In the genomic region with DNA sequence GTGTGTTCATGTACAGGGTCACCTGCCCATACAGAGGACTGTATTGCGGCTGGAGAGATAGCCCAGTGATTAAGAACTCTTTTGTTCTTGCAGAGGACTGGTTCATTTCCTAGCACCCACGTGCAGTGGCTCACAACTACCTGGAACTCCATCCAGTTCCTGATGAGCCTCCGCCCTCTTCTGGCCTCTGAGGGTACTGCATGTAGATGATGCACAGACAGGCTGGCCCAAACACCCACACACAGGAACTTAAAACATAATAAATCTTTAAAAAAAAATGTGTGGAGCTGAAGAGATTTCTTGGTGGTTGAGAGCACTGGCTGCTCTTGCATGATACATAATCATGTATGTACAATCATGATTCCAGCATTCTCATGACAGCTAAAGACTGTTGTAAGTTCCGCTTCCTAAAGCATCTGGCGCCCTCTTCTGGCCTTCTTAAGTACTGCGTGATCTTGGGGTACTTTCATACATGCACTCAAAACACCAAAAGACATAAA, we compare ENCODE assay signal across 8 mouse cellular contexts. TPM values are rescaled to one million over a fixed set of nuclear protein-coding genes. Genes with fewer than 3 reads are reported as not detected.
DNase-seq lines count a peak whose midpoint lies in the region; ATAC-seq and TF ChIP-seq lines count a peak whose summit lies in the region.

No protein-coding gene starts in this region.

- no peaks in the 10 kb centered on the region for H3K27me3 ChIP-seq in embryonic facial prominence, embryonic 13.5 days
- no peaks in the 10 kb centered on the region for H3K27me3 ChIP-seq in limb, embryonic 14.5 days (ENCODE audit: control insufficient read depth, insufficient read depth, low read length)

- no peak overlapping the region for H3K4me3 ChIP-seq in embryonic facial prominence, embryonic 13.5 days
- no peak overlapping the region for H3K4me3 ChIP-seq in limb, embryonic 14.5 days (replicated peaks; ENCODE audit: low read length)

- H3K36me3 ChIP-seq in embryonic facial prominence, embryonic 13.5 days: no peaks in the 10 kb centered on the region
- no peaks in the 10 kb centered on the region for H3K36me3 ChIP-seq in limb, embryonic 14.5 days (ENCODE audit: control insufficient read depth, insufficient read depth, low read length)

- 7% methylated on average over 6 of the region's 6 CpGs for WGBS in embryonic facial prominence, embryonic 13.5 days
- WGBS in limb, embryonic 14.5 days: 7% methylated on average over 6 of the region's 6 CpGs

- H3K4me2 ChIP-seq in embryonic facial prominence, embryonic 13.5 days: no peak overlapping the region
- H3K4me2 ChIP-seq in limb, embryonic 14.5 days (replicated peaks; ENCODE audit: low read depth, low read length, severe bottlenecking): no peak overlapping the region

- DNase-seq in 3134 (ENCODE audit: extremely low read depth, insufficient read length, low spot score): peak; percentile 64
- DNase-seq in adrenal gland, postnatal 10 days: peak; percentile 95
- peak; percentile 93 for DNase-seq in heart, adult 8-10 months (ENCODE audit: low spot score)
- peak; percentile 98 for DNase-seq in kidney, adult 9 months
- DNase-seq in limb, embryonic 14.5 days (ENCODE audit: low spot score): peak; percentile 88
- peak; percentile 66 to 83 for DNase-seq in monocyte, adult 2 months (ENCODE audit: low read depth in 1 of 2, low spot score in 2 of 2)
- peak; percentile 82 to 94 for DNase-seq in spleen, postnatal 14 days (ENCODE audit: low spot score in 2 of 2)

- ATAC-seq in embryonic facial prominence, embryonic 13.5 days (ENCODE audit: insufficient number of reproducible peaks, insufficient read depth, low FRiP score, low TSS enrichment, low read depth): peak; percentile 40; the same call in 1 of the 2 replicates
- ATAC-seq in limb, embryonic 14.5 days (ENCODE audit: low FRiP score, low read depth): peak; percentile 79

- no peak overlapping the region for H3K27ac ChIP-seq in embryonic facial prominence, embryonic 13.5 days
- H3K27ac ChIP-seq in limb, embryonic 14.5 days (replicated peaks; ENCODE audit: low read depth, low read length): no peak overlapping the region

- no peak overlapping the region for H3K9ac ChIP-seq in embryonic facial prominence, embryonic 13.5 days
- no peak overlapping the region for H3K9ac ChIP-seq in limb, embryonic 14.5 days (ENCODE audit: low read depth, low read length, severe bottlenecking)

- H3K4me1 ChIP-seq in embryonic facial prominence, embryonic 13.5 days: no peaks in the 10 kb centered on the region
- H3K4me1 ChIP-seq in limb, embryonic 14.5 days (ENCODE audit: control insufficient read depth, insufficient read depth, low read length): no peaks in the 10 kb centered on the region; the same call in 1 of the 2 replicates

- H3K9me3 ChIP-seq in embryonic facial prominence, embryonic 13.5 days: no peaks in the 10 kb centered on the region
- H3K9me3 ChIP-seq in limb, embryonic 14.5 days (ENCODE audit: control insufficient read depth, low read length): no peaks in the 10 kb centered on the region

- TF ChIP-seq POLR2A in limb, embryonic 14.5 days (IDR thresholded peaks at IDR 0.05; ENCODE audit: borderline replicate concordance, extremely low read depth, insufficient read depth, insufficient read length): no peak

RNA-seq across cellular contexts. Expression of gene Slc25a25, which starts 35.9 kb away (rescaled TPM):
- 100 to 1,000 TPM in 1 of 2 experiments, 10 to 100 TPM in 1; 36.5 to 121 TPM for total RNA-seq in adrenal gland, postnatal 10 days (2021)
- 23.5 and 24.6 TPM in 2 replicates for polyA plus RNA-seq in embryonic facial prominence, embryonic 13.5 days (2015; fragmentation: Nextera tagmentation; extraction: Ambion mirVana)
- total RNA-seq in heart, adult 8-10 months (2022): 1 to 10 TPM; 6.4 to 7.8 (median 7.0) TPM
- polyA plus RNA-seq in limb, embryonic 14.5 days (2012; rRNA removed): 17.4 and 19.2 TPM in 2 replicates
- 12.7 and 15.1 TPM in 2 replicates for polyA plus RNA-seq in limb, embryonic 14.5 days (2014; fragmentation: Nextera tagmentation; extraction: Ambion mirVana)

RNA-seq across cellular contexts. Expression of gene Naif1, which starts 36.9 kb away (rescaled TPM):
- 1 to 10 TPM; 3.6 to 3.7 TPM for total RNA-seq in adrenal gland, postnatal 10 days (2021)
- 6.3 and 6.5 TPM in 2 replicates for polyA plus RNA-seq in embryonic facial prominence, embryonic 13.5 days (2015; fragmentation: Nextera tagmentation; extraction: Ambion mirVana)
- total RNA-seq in heart, adult 8-10 months (2022): 1 to 10 TPM; 3.4 to 4.4 (median 3.5) TPM
- 4.5 and 5.1 TPM in 2 replicates for polyA plus RNA-seq in limb, embryonic 14.5 days (2012; rRNA removed)
- 4.2 and 5.4 TPM in 2 replicates for polyA plus RNA-seq in limb, embryonic 14.5 days (2014; fragmentation: Nextera tagmentation; extraction: Ambion mirVana)

RNA-seq across cellular contexts. Expression of gene Fam102a, which starts 48.0 kb away (rescaled TPM):
- total RNA-seq in adrenal gland, postnatal 10 days (2021): 10 to 100 TPM; 24.6 to 26.8 TPM
- polyA plus RNA-seq in embryonic facial prominence, embryonic 13.5 days (2015; fragmentation: Nextera tagmentation; extraction: Ambion mirVana): 12.3 and 15.5 TPM in 2 replicates
- total RNA-seq in heart, adult 8-10 months (2022): 10 to 100 TPM in 1 of 4 experiments, 1 to 10 TPM in 3; 6.8 to 10.9 (median 8.6) TPM
- 15.3 and 22.8 TPM in 2 replicates for polyA plus RNA-seq in limb, embryonic 14.5 days (2012; rRNA removed)
- 17.2 TPM in 2 replicates for polyA plus RNA-seq in limb, embryonic 14.5 days (2014; fragmentation: Nextera tagmentation; extraction: Ambion mirVana)

Comparison
In these comparisons a context has a peak if more than half of its experiments do, and no peak if none do; other contexts are left out.
1. RNA of gene Slc25a25, which starts 35.9 kb away (total RNA-seq): 36.5 to 121 TPM in adrenal gland, postnatal 10 days; 6.4 to 7.8 TPM in heart, adult 8-10 months; every median in the first group is over 4 times any median in the second.
2. Peak in every context shown above with its lines, with median percentiles within 50 percentile points of each other: DNase-seq.